Mouse (Mus musculus) kidney, postnatal 0 days (tissue): ENCODE data around the gene Galnt17. TPM values are rescaled to one million over a fixed set of nuclear protein-coding genes. Genes with fewer than 3 reads are reported as not detected.

Experiments used
- ATAC-seq: fragments of 200-750 bp; cut with Nextera tagmentation; replicated peaks from 2 replicates; pipeline ENCODE4 v1.8.0; 2017; ENCODE audit warnings: low read depth, moderate number of reproducible peaks, moderate TSS enrichment, moderate library complexity; ENCODE audit not compliant: low FRiP score
- DNase-seq: peaks from one replicate; pipeline ENCODE4 v3.0.0-alpha.2; 2016; ENCODE audit warnings: low spot score
- H3K27ac ChIP-seq: fragments of 300-500 bp; sonication (generic); 2 replicates; pipeline ENCODE4 v1.5.1; 2014; ENCODE audit warnings: mild to moderate bottlenecking
- H3K27me3 ChIP-seq: fragments of 300-500 bp; sonication (generic); 2 replicates; pipeline ENCODE4 v1.6.1; 2014; ENCODE audit warnings: low read length, mixed read lengths; ENCODE audit not compliant: insufficient read depth
- H3K36me3 ChIP-seq: fragments of 300-500 bp; sonication (generic); 2 replicates; pipeline ENCODE4 v1.6.1; 2014; ENCODE audit warnings: low read length, mixed read lengths; ENCODE audit not compliant: insufficient read depth
- H3K4me1 ChIP-seq: fragments of 300-500 bp; sonication (generic); replicated peaks from 2 replicates; pipeline ENCODE4 v1.6.1; 2014; ENCODE audit warnings: antibody characterized with exemption, low read length, mixed read lengths; ENCODE audit not compliant: insufficient read depth
- H3K4me2 ChIP-seq: fragments of 300-500 bp; sonication (generic); 2 replicates; pipeline ENCODE4 v1.6.1; 2014; ENCODE audit warnings: mild to moderate bottlenecking, low read length, moderate library complexity, mixed read lengths
- H3K4me3 ChIP-seq: fragments of 300-500 bp; sonication (generic); replicated peaks from 2 replicates; pipeline ENCODE4 v1.5.1; 2014; ENCODE audit warnings: low read depth, low read length
- H3K9ac ChIP-seq: fragments of 300-500 bp; sonication (generic); 2 replicates; pipeline ENCODE4 v1.6.1; 2014; ENCODE audit warnings: low read depth, low read length
- H3K9me3 ChIP-seq: fragments of 300-500 bp; sonication (generic); replicated peaks from 2 replicates; pipeline ENCODE4 v1.6.1; 2016; ENCODE audit warnings: low read length, inconsistent platforms, mixed read lengths
- CTCF ChIP-seq: IDR thresholded peaks from 2 replicates; pipeline ENCODE4 v1.5.1; 2016; ENCODE audit warnings: antibody characterized with exemption, low read depth, mild to moderate bottlenecking, moderate library complexity
- whole genome bisulfite sequencing: fragments of 180-500 bp; shearing (Covaris S2); extraction: QIAGEN DNeasy Blood & Tissue Kit; methylation state at CpG from one replicate; pipeline ENCODE4 v1.1.7; 2014; 5-methylcytosine and 5-hydroxymethylcytosine counted together
- polyA plus RNA-seq: library from polyadenylated mRNA; unstranded; fragments of >200 nt; fragmentation: Nextera tagmentation; extraction: Ambion mirVana; gene quantifications from 2 replicates; pipeline ENCODE4 v1.2.1, GENCODE M21; 2015

The Galnt17 gene
- polyA plus RNA-seq, 1 experiment from 2014 or later: 1.2 TPM

GRCm38 (mm10) chr5:130927138-130927793, 381.0 kb downstream of the Galnt17 start:
- ATAC-seq (no peak), DNase-seq (no peak)
- no peaks in the 10 kb centered on the region for H3K36me3 ChIP-seq
- no peak overlapping the region for H3K4me2 ChIP-seq
- no peaks in the 10 kb centered on the region for H3K9me3 ChIP-seq
- H3K9ac ChIP-seq: no peak overlapping the region
- no peak overlapping the region for H3K27ac ChIP-seq
- no peaks in the 10 kb centered on the region for H3K4me1 ChIP-seq
- peak; percentile 30; the same call in 1 of the 2 replicates for TF ChIP-seq CTCF
- 70% methylated on average over 3 of the region's 3 CpGs for WGBS
- H3K4me3 ChIP-seq: no peak overlapping the region
- H3K27me3 ChIP-seq: no peaks in the 10 kb centered on the region

GRCm38 (mm10) chr5:130925681-130926080, 382.6 kb downstream of the Galnt17 start:
- TF ChIP-seq CTCF: no peak
- Histone ChIP-seq H3K27me3 (no peaks in the 10 kb centered on the region), H3K9ac (no peak overlapping the region), H3K4me1 (no peaks in the 10 kb centered on the region), H3K4me3 (no peak overlapping the region), H3K27ac (no peak overlapping the region), H3K9me3 (no peaks in the 10 kb centered on the region), H3K4me2 (no peak overlapping the region), H3K36me3 (no peaks in the 10 kb centered on the region)
- 96% methylated on average over 7 of the region's 7 CpGs for WGBS
- DNase-seq (no peak), ATAC-seq (no peak)

GRCm38 (mm10) chr5:130924245-130924827, 384.0 kb downstream of the Galnt17 start:
- Histone ChIP-seq H3K4me3 (no peak overlapping the region), H3K9ac (no peak overlapping the region), H3K4me1 (no peaks in the 10 kb centered on the region), H3K4me2 (no peak overlapping the region), H3K36me3 (no peaks in the 10 kb centered on the region), H3K9me3 (no peaks in the 10 kb centered on the region), H3K27me3 (no peaks in the 10 kb centered on the region), H3K27ac (no peak overlapping the region)
- WGBS: 25% methylated on average over 2 of the region's 2 CpGs
- peak; percentile 37 for DNase-seq
- ATAC-seq: peak; percentile 49; the same call in 1 of the 2 replicates
- no peak for TF ChIP-seq CTCF

- DNase-seq (no peak), ATAC-seq (no peak)
- H3K27me3 ChIP-seq: no peaks in the 10 kb centered on the region
- H3K36me3 ChIP-seq: no peaks in the 10 kb centered on the region
- H3K9me3 ChIP-seq: no peaks in the 10 kb centered on the region
- H3K4me3 ChIP-seq: no peak overlapping the region
- no peaks in the 10 kb centered on the region for H3K4me1 ChIP-seq
- H3K27ac ChIP-seq: no peak overlapping the region
- no peak overlapping the region for H3K4me2 ChIP-seq
- WGBS: 94% methylated on average over 7 of the region's 7 CpGs
- TF ChIP-seq CTCF: peak; percentile 6; the same call in 1 of the 2 replicates
- H3K9ac ChIP-seq: no peak overlapping the region
Observed at GRCm38 (mm10) chr5:130919969-130920368, 388.3 kb downstream of the Galnt17 start.

GRCm38 (mm10) chr5:130914606-130915005, 393.7 kb downstream of the Galnt17 start:
- WGBS: 69% methylated on average over 3 of the region's 3 CpGs
- ATAC-seq (no peak), DNase-seq (no peak)
- Histone ChIP-seq H3K9ac (no peak overlapping the region), H3K27me3 (no peaks in the 10 kb centered on the region), H3K9me3 (no peaks in the 10 kb centered on the region), H3K27ac (no peak overlapping the region), H3K4me1 (no peaks in the 10 kb centered on the region), H3K4me3 (no peak overlapping the region), H3K36me3 (no peaks in the 10 kb centered on the region), H3K4me2 (no peak overlapping the region)
- TF ChIP-seq CTCF: no peak

- 72% methylated on average over 2 of the region's 2 CpGs for WGBS
- Histone ChIP-seq H3K27me3 (no peaks in the 10 kb centered on the region), H3K9ac (no peak overlapping the region), H3K4me2 (no peak overlapping the region), H3K9me3 (no peaks in the 10 kb centered on the region), H3K27ac (no peak overlapping the region), H3K4me3 (no peak overlapping the region), H3K36me3 (no peaks in the 10 kb centered on the region), H3K4me1 (no peaks in the 10 kb centered on the region)
- no peak for DNase-seq
- no peak for ATAC-seq
- no peak for TF ChIP-seq CTCF
Observed at GRCm38 (mm10) chr5:130911551-130911950, 396.7 kb downstream of the Galnt17 start.
